Mouse (Mus musculus) v-Abl transformed pro-B cells (cell line): ENCODE measurements at regions not wholly inside any gene's neighbourhood (a gene's known extent, or its start where the extent isn't known, plus 50 kb on each side); places are given as distances from the start of the nearest gene placed in this dataset.

ENCODE experiments used
- in situ Hi-C, 2 experiments: fragments of 400-800 bp; cut with MboI; formaldehyde crosslinking; loops; one replicate each; pipeline ENCODE4 v1.15.1; 2025; ENCODE audit not compliant: unreplicated experiment in 2 of 2

GRCm38 (mm10) chr13:63693636-63694035, 120.2 kb upstream of the Ptch1 start:
- in situ Hi-C loops, result loop anchor here (10.0 to 25.0 kb wide), 4 partner anchors 231 to 781 kb away; no protein-coding TSS in a partner anchor

- in situ Hi-C loops, result loop anchor here (5.0 to 25.0 kb wide), 7 partner anchors 124 to 784 kb away; partner anchors contain the start of gene Ptch1 (in 1 of the 2)
Observed at GRCm38 (mm10) chr13:63696399-63696798, 118.6 kb upstream of the Ercc6l2 start.

GRCm38 (mm10) chr13:63699624-63700023, 115.4 kb upstream of the Ercc6l2 start:
- in situ Hi-C loops, result loop anchor here (5.0 to 25.0 kb wide), 9 partner anchors 105 to 787 kb away; partner anchors contain the start of gene Ptch1 (in 1 of the 2)

- in situ Hi-C loops, result loop anchor here (5.0 to 10.0 kb wide), 2 partner anchors 104 to 112 kb away; no protein-coding TSS in a partner anchor
Observed at GRCm38 (mm10) chr13:63700747-63701146, 114.3 kb upstream of the Ercc6l2 start.

GRCm38 (mm10) chr13:63701199-63702175, 113.6 kb upstream of the Ercc6l2 start:
- in situ Hi-C loops, result loop anchor here (5.0 to 10.0 kb wide), 2 partner anchors 103 to 111 kb away; no protein-coding TSS in a partner anchor

- in situ Hi-C loops, result loop anchor here in 1 of 2 experiments (10.0 kb wide), 1 partner anchor 96 kb away; no protein-coding TSS in a partner anchor
Observed at GRCm38 (mm10) chr13:63708567-63708966, 106.5 kb upstream of the Ercc6l2 start.

GRCm38 (mm10) chr13:63713137-63713536, 101.9 kb upstream of the Ercc6l2 start:
- in situ Hi-C loops, result no loop called here

- in situ Hi-C loops, result no loop called here
Observed at GRCm38 (mm10) chr13:63716498-63716897, 98.5 kb upstream of the Ercc6l2 start.

GRCm38 (mm10) chr13:63717249-63717648, 97.8 kb upstream of the Ercc6l2 start:
- in situ Hi-C loops, result no loop called here

GRCm38 (mm10) chr13:63718782-63719181, 96.3 kb upstream of the Ercc6l2 start:
- in situ Hi-C loops, result no loop called here

- in situ Hi-C loops, result no loop called here
Observed at GRCm38 (mm10) chr13:63719351-63720207, 95.5 kb upstream of the Ercc6l2 start.

- in situ Hi-C loops, result no loop called here
Observed at GRCm38 (mm10) chr13:63720610-63721009, 94.4 kb upstream of the Ercc6l2 start.

- in situ Hi-C loops, result no loop called here
Observed at GRCm38 (mm10) chr13:63721011-63721625, 93.9 kb upstream of the Ercc6l2 start.

GRCm38 (mm10) chr13:63724293-63724692, 90.7 kb upstream of the Ercc6l2 start:
- in situ Hi-C loops, result no loop called here

GRCm38 (mm10) chr13:63724843-63725582, 90.0 kb upstream of the Ercc6l2 start:
- in situ Hi-C loops, result no loop called here

GRCm38 (mm10) chr13:63726035-63726434, 89.0 kb upstream of the Ercc6l2 start:
- in situ Hi-C loops, result no loop called here

- in situ Hi-C loops, result no loop called here
Observed at GRCm38 (mm10) chr13:63726509-63726908, 88.5 kb upstream of the Ercc6l2 start.

GRCm38 (mm10) chr13:63735739-63736138, 79.3 kb upstream of the Ercc6l2 start:
- in situ Hi-C loops, result no loop called here

- in situ Hi-C loops, result no loop called here
Observed at GRCm38 (mm10) chr13:63741879-63742278, 73.2 kb upstream of the Ercc6l2 start.
